Comparison of ENCODE assay signal across 10 mouse cellular contexts in genomic region chr13:54035541-54035940, GRCm38 (mm10). TPM values are rescaled to one million over a fixed set of nuclear protein-coding genes. Genes with fewer than 3 reads are reported as not detected.
DNase-seq lines count a peak whose midpoint lies in the region; ATAC-seq and TF ChIP-seq lines count a peak whose summit lies in the region.
"Had no signal": no experiment of that assay in that cellular context is flagged by ENCODE, and none has a peak within 500 bp of the region (broad histone marks: within the 10 kb centered on the region; RNA-seq: fewer than 3 reads in every experiment).

No protein-coding gene starts in this region.

- TF ChIP-seq CTCF in heart, adult 2 months (IDR thresholded peaks at IDR 0.05), result peak; percentile 65
- peak; percentile 61 for TF ChIP-seq CTCF in lung, embryonic 14.5 days (IDR thresholded peaks at IDR 0.05; ENCODE audit: low read depth)
- TF ChIP-seq CTCF in MEL (IDR thresholded peaks at IDR 0.05 in 2 of 3, conservative IDR thresholded peaks at IDR 0.05 in 1 of 3; ENCODE audit: control insufficient read depth in 1 of 3, insufficient read depth in 1 of 3, low read depth in 2 of 3, low read length in 3 of 3, poor library complexity in 1 of 3, severe bottlenecking in 1 of 3), result peak; percentile 54 to 73 (median 67)
- TF ChIP-seq CTCF in liver, postnatal 0 days (IDR thresholded peaks at IDR 0.05; ENCODE audit: low read depth), result peak; percentile 64

- H3K9me3 ChIP-seq in lung, embryonic 14.5 days (ENCODE audit: low read depth, low read length), result no peaks in the 10 kb centered on the region
- no peaks in the 10 kb centered on the region for H3K9me3 ChIP-seq in MEL (replicated peaks; ENCODE audit: insufficient read depth, low read length)
- H3K9me3 ChIP-seq in liver, postnatal 0 days (ENCODE audit: low read length), result no peaks in the 10 kb centered on the region
- no peaks in the 10 kb centered on the region for H3K9me3 ChIP-seq in hindbrain, embryonic 13.5 days

- no peak overlapping the region for H3K9ac ChIP-seq in heart, adult 2 months (ENCODE audit: low read depth, low read length)
- no peak overlapping the region for H3K9ac ChIP-seq in lung, embryonic 14.5 days
- no peak overlapping the region for H3K9ac ChIP-seq in MEL (ENCODE audit: control insufficient read depth, low read depth, low read length, poor library complexity, severe bottlenecking)
- no peak overlapping the region for H3K9ac ChIP-seq in liver, postnatal 0 days (replicated peaks)
- H3K9ac ChIP-seq in hindbrain, embryonic 13.5 days, result no peak overlapping the region

- intact Hi-C loops in heart, adult 2 months (cut with DNase I), result no loop called here

- H3K27ac ChIP-seq in heart, adult 2 months, result no peak overlapping the region
- H3K27ac ChIP-seq in lung, embryonic 14.5 days (ENCODE audit: low read depth), result no peak overlapping the region
- no peak overlapping the region for H3K27ac ChIP-seq in MEL (ENCODE audit: control insufficient read depth, low read depth, low read length)
- H3K27ac ChIP-seq in liver, postnatal 0 days (ENCODE audit: low read depth), result no peak overlapping the region
- H3K27ac ChIP-seq in hindbrain, embryonic 13.5 days, result no peak overlapping the region

- no peak overlapping the region for H3K4me2 ChIP-seq in lung, embryonic 14.5 days
- no peak overlapping the region for H3K4me2 ChIP-seq in liver, postnatal 0 days (ENCODE audit: low read depth, low read length)
- no peak overlapping the region for H3K4me2 ChIP-seq in hindbrain, embryonic 13.5 days

- WGBS in heart, adult 2 months, result 62% methylated on average over 1 of the region's 1 CpGs
- 78% methylated on average over 1 of the region's 1 CpGs for WGBS in lung, embryonic 14.5 days
- 68% methylated on average over 1 of the region's 1 CpGs for WGBS in liver, postnatal 0 days (ENCODE audit: insufficient replicate concordance)
- 78% methylated on average over 1 of the region's 1 CpGs for WGBS in hindbrain, embryonic 13.5 days

- peak; percentile 65 for TF ChIP-seq RAD21 in MEL (IDR thresholded peaks at IDR 0.05; ENCODE audit: low read depth, low read length)

- no peak for TF ChIP-seq EP300 in heart, adult 2 months (IDR thresholded peaks at IDR 0.05; ENCODE audit: insufficient read depth, low read depth, low read length)
- no peak for TF ChIP-seq EP300 in MEL (IDR thresholded peaks at IDR 0.05; ENCODE audit: low read depth in 1 of 2, low read length in 2 of 2)
- no peak for TF ChIP-seq EP300 in liver, postnatal 0 days (IDR thresholded peaks at IDR 0.05; ENCODE audit: low read depth)

- H3K4me3 ChIP-seq in heart, adult 2 months, result no peak overlapping the region
- H3K4me3 ChIP-seq in lung, embryonic 14.5 days (ENCODE audit: low read depth, low read length), result no peak overlapping the region
- H3K4me3 ChIP-seq in MEL (ENCODE audit: control insufficient read depth in 1 of 2, insufficient read depth in 1 of 2, low read depth in 2 of 2, low read length in 2 of 2), result no peak overlapping the region
- H3K4me3 ChIP-seq in liver, postnatal 0 days (ENCODE audit: low read depth, low read length), result no peak overlapping the region
- H3K4me3 ChIP-seq in hindbrain, embryonic 13.5 days, result no peak overlapping the region

- TF ChIP-seq POLR2A in heart, adult 2 months (IDR thresholded peaks at IDR 0.05; ENCODE audit: insufficient read depth, low read depth, low read length), result no peak
- TF ChIP-seq POLR2A in MEL (IDR thresholded peaks at IDR 0.05; ENCODE audit: control insufficient read depth in 1 of 2, insufficient read depth in 1 of 2, low read depth in 1 of 2, low read length in 2 of 2, poor library complexity in 1 of 2), result no peak

- H3K27me3 ChIP-seq in heart, adult 2 months (ENCODE audit: control insufficient read depth, insufficient read depth, low read length), result no peaks in the 10 kb centered on the region
- H3K27me3 ChIP-seq in lung, embryonic 14.5 days (ENCODE audit: insufficient read depth, low read length), result no peaks in the 10 kb centered on the region
- peaks cover 0 to 5% of the 10 kb centered on the region in 2 experiments; a peak in 2 of 4 replicates for H3K27me3 ChIP-seq in MEL (ENCODE audit: control insufficient read depth in 1 of 2, insufficient read depth in 2 of 2, low read length in 2 of 2)
- H3K27me3 ChIP-seq in liver, postnatal 0 days (ENCODE audit: insufficient read depth, low read length), result no peaks in the 10 kb centered on the region
- no peaks in the 10 kb centered on the region for H3K27me3 ChIP-seq in hindbrain, embryonic 13.5 days

- no peak for DNase-seq in heart, adult 2 months
- no peak for DNase-seq in heart, adult 11 months
- DNase-seq in lung, embryonic 14.5 days, result peak; percentile 55
- no peak for DNase-seq in lung, postnatal 4 days
- DNase-seq in MEL (ENCODE audit: low read depth, low spot score), result peak; percentile 62
- DNase-seq in liver, postnatal 0 days, result peak; percentile 24
- DNase-seq: cerebellum, adult 2 months had no signal

- no peaks in the 10 kb centered on the region; the same call in 1 of the 2 replicates for H3K4me1 ChIP-seq in heart, adult 2 months (ENCODE audit: control insufficient read depth, insufficient read depth, low read length)
- H3K4me1 ChIP-seq in lung, embryonic 14.5 days (ENCODE audit: insufficient read depth), result no peaks in the 10 kb centered on the region
- H3K4me1 ChIP-seq in MEL (ENCODE audit: control insufficient read depth in 1 of 2, insufficient read depth in 2 of 2, low read length in 2 of 2), result peaks cover 0 to 9% of the 10 kb centered on the region in 2 experiments; a peak in 3 of 4 replicates
- no peaks in the 10 kb centered on the region for H3K4me1 ChIP-seq in liver, postnatal 0 days (ENCODE audit: insufficient read depth)
- H3K4me1 ChIP-seq in hindbrain, embryonic 13.5 days (replicated peaks), result no peaks in the 10 kb centered on the region
- H3K4me1 ChIP-seq: megakaryocyte, embryonic 14.5 days had no signal

- no peaks in the 10 kb centered on the region for H3K79me2 ChIP-seq in heart, adult 2 months (replicated peaks; ENCODE audit: control insufficient read depth, insufficient read depth, low read length)
- H3K79me2 ChIP-seq in MEL (ENCODE audit: control insufficient read depth, insufficient read depth, low read length, poor library complexity), result no peaks in the 10 kb centered on the region

- ATAC-seq in lung, embryonic 14.5 days (ENCODE audit: insufficient read depth), result no peak
- no peak for ATAC-seq in liver, postnatal 0 days
- ATAC-seq in frontal cortex, adult (ENCODE audit: low TSS enrichment), result no peak
- ATAC-seq in hindbrain, embryonic 13.5 days (ENCODE audit: low FRiP score), result no peak

- no peaks in the 10 kb centered on the region for H3K36me3 ChIP-seq in heart, adult 2 months (ENCODE audit: control insufficient read depth, insufficient read depth, low read length)
- H3K36me3 ChIP-seq in lung, embryonic 14.5 days (ENCODE audit: insufficient read depth), result no peaks in the 10 kb centered on the region
- peaks cover 0 to 5% of the 10 kb centered on the region in 2 experiments; a peak in 1 of 4 replicates for H3K36me3 ChIP-seq in MEL (ENCODE audit: control insufficient read depth in 1 of 2, insufficient read depth in 2 of 2, low read length in 2 of 2)
- H3K36me3 ChIP-seq in liver, postnatal 0 days (replicated peaks; ENCODE audit: insufficient read depth, low read length), result no peaks in the 10 kb centered on the region
- H3K36me3 ChIP-seq in hindbrain, embryonic 13.5 days, result no peaks in the 10 kb centered on the region

TF ChIP-seq in MEL, 35 proteins besides CTCF, POLR2A, EP300 and RAD21:
- TF ChIP-seq TAL1 (IDR thresholded peaks at IDR 0.05; ENCODE audit: low read length) (no peak), SMC3 (IDR thresholded peaks at IDR 0.05; ENCODE audit: low read depth, low read length) (peak; percentile 58), ZC3H11A (IDR thresholded peaks at IDR 0.05; ENCODE audit: low read depth, low read length) (peak; percentile 48)

RNA-seq across cellular contexts. Expression of gene Drd1, which starts 20.0 kb away (rescaled TPM):
- total RNA-seq in heart, adult 2 months (2021), result under 1 TPM; 0.05 to 0.30 TPM
- polyA plus RNA-seq in heart, adult 2 months (2012; rRNA removed), result 0.12 and 0.27 TPM in 2 replicates
- polyA plus RNA-seq in lung, embryonic 14.5 days (2014; fragmentation: Nextera tagmentation; extraction: Ambion mirVana), result 0.24 TPM in 1 of 2 replicates, not detected in the other
- not detected in 2 replicates for total RNA-seq in MEL (2012; rRNA removed)
- polyA plus RNA-seq in MEL (2012; ENCODE audit: insufficient read depth in 1 of 2, insufficient read length in 2 of 2, low read depth in 1 of 2, low replicate concordance in 2 of 2, missing spikeins in 1 of 2), result not detected
- not detected in 2 replicates for polyA plus RNA-seq in liver, postnatal 0 days (2015; fragmentation: Nextera tagmentation; extraction: Ambion mirVana)
- polyA plus RNA-seq in hindbrain, embryonic 13.5 days (2015; fragmentation: Nextera tagmentation; extraction: Ambion mirVana), result 1.2 and 1.5 TPM in 2 replicates

RNA-seq across cellular contexts. Expression of gene Sfxn1, which starts 36.1 kb away (rescaled TPM):
- 1 to 10 TPM; 8.1 to 8.5 TPM for total RNA-seq in heart, adult 2 months (2021)
- polyA plus RNA-seq in heart, adult 2 months (2012; rRNA removed), result 6.8 and 7.9 TPM in 2 replicates
- polyA plus RNA-seq in lung, embryonic 14.5 days (2014; fragmentation: Nextera tagmentation; extraction: Ambion mirVana), result 81.4 and 83.1 TPM in 2 replicates
- 42.8 and 47.9 TPM in 2 replicates for total RNA-seq in MEL (2012; rRNA removed)
- polyA plus RNA-seq in MEL (2012; ENCODE audit: insufficient read depth in 1 of 2, insufficient read length in 2 of 2, low read depth in 1 of 2, low replicate concordance in 2 of 2, missing spikeins in 1 of 2), result 10 to 100 TPM in 1 of 2 experiments, not detected in 1; 74.6 TPM
- polyA plus RNA-seq in liver, postnatal 0 days (2015; fragmentation: Nextera tagmentation; extraction: Ambion mirVana), result 66.4 and 67.7 TPM in 2 replicates
- 77.3 and 81.4 TPM in 2 replicates for polyA plus RNA-seq in hindbrain, embryonic 13.5 days (2015; fragmentation: Nextera tagmentation; extraction: Ambion mirVana)

Comparison
In these comparisons a context has a peak if more than half of its experiments do, and no peak if none do; other contexts are left out.
1. DNase-seq: peak in lung, embryonic 14.5 days (single experiment), MEL (single experiment) and liver, postnatal 0 days (single experiment); none in heart, adult 2 months (0 of 2), heart, adult 11 months (single experiment) and lung, postnatal 4 days (0 of 2).
2. Peak in every context shown above with its lines, with median percentiles within 50 percentile points of each other: CTCF ChIP-seq.